Mouse (Mus musculus) layer of hippocampus, postnatal 10 days (tissue): Measurements from ENCODE around the gene Dhrs2. TPM values are rescaled to one million over a fixed set of nuclear protein-coding genes. Genes with fewer than 3 reads are reported as not detected.

Experiments used
- DNase-seq, 2 experiments: peaks; one replicate each; pipeline ENCODE4 v3.0.0; 2021; ENCODE audit warnings: low spot score in 2 of 2
- long read RNA-seq: library from polyadenylated mRNA; stranded (forward); transcript quantifications from one replicate; pipeline ENCODE4 v2.0.0, GENCODE M21; 2023
- total RNA-seq, 2 experiments: library from RNA; stranded (reverse); gene quantifications; 2 replicates each; pipeline ENCODE4 v1.2.3; 2021

Gene Dhrs2
- total RNA-seq: under 1 TPM in 1 of 2 experiments, not detected in 1; 0.38 TPM
- long read RNA-seq: 0 reads

GRCm38 (mm10) chr14:55221707-55222106 is at the start of gene Dhrs2:
Gene Dhrs2, plus strand, starts transcription at chr14:55222007.
- DNase-seq: no peak

- DNase-seq: no peak
Measured at GRCm38 (mm10) chr14:55174164-55174563, 47.6 kb upstream of the Dhrs2 start.

- DNase-seq: peak; percentile 52 to 65
Measured at GRCm38 (mm10) chr14:55177274-55177673, 44.5 kb upstream of the Dhrs2 start.

- DNase-seq: no peak
Measured at GRCm38 (mm10) chr14:55180951-55181350, 40.9 kb upstream of the Dhrs2 start.

GRCm38 (mm10) chr14:55183231-55183630 is 38.6 kb upstream of the Dhrs2 start:
- DNase-seq: no peak

- no peak for DNase-seq
Measured at GRCm38 (mm10) chr14:55184640-55185145, 37.1 kb upstream of the Dhrs2 start.

GRCm38 (mm10) chr14:55188491-55188890 is 33.3 kb upstream of the Dhrs2 start:
- DNase-seq: peak in 1 of 2 experiments; percentile 18

- DNase-seq: peak; percentile 44 to 52
Measured at GRCm38 (mm10) chr14:55189351-55189769, 32.4 kb upstream of the Dhrs2 start.

- no peak for DNase-seq
Measured at GRCm38 (mm10) chr14:55193354-55193753, 28.5 kb upstream of the Dhrs2 start.

- DNase-seq: peak in 1 of 2 experiments; percentile 14
Measured at GRCm38 (mm10) chr14:55193876-55194635, 27.8 kb upstream of the Dhrs2 start.

- no peak for DNase-seq
Measured at GRCm38 (mm10) chr14:55194786-55195185, 27.0 kb upstream of the Dhrs2 start.

GRCm38 (mm10) chr14:55197121-55197520 is 24.7 kb upstream of the Dhrs2 start:
- DNase-seq: no peak

- no peak for DNase-seq
Measured at GRCm38 (mm10) chr14:55198187-55198586, 23.6 kb upstream of the Dhrs2 start.

GRCm38 (mm10) chr14:55204544-55204943 is 17.3 kb upstream of the Dhrs2 start:
- no peak for DNase-seq

GRCm38 (mm10) chr14:55205045-55205750 is 16.6 kb upstream of the Dhrs2 start:
- peak; percentile 22 to 27 for DNase-seq

GRCm38 (mm10) chr14:55208306-55208705 is 13.5 kb upstream of the Dhrs2 start:
- no peak for DNase-seq

GRCm38 (mm10) chr14:55213621-55214020 is 8.2 kb upstream of the Dhrs2 start:
- no peak for DNase-seq

GRCm38 (mm10) chr14:55214507-55214906 is 7.3 kb upstream of the Dhrs2 start:
- DNase-seq: peak; percentile 32 to 44

GRCm38 (mm10) chr14:55223172-55223571 is 1.4 kb downstream of the Dhrs2 start:
- DNase-seq: peak; percentile 25 to 46

GRCm38 (mm10) chr14:55234639-55235038 is 12.8 kb downstream of the Dhrs2 start:
- peak in 1 of 2 experiments; percentile 13 for DNase-seq

- no peak for DNase-seq
Measured at GRCm38 (mm10) chr14:55236685-55237084, 14.9 kb downstream of the Dhrs2 start.

- no peak for DNase-seq
Measured at GRCm38 (mm10) chr14:55242664-55243063, 20.9 kb downstream of the Dhrs2 start.
